Mouse (Mus musculus) stomach, embryonic 14.5 days (tissue): Measurements from ENCODE around the gene Cage1. TPM values are rescaled to one million over a fixed set of nuclear protein-coding genes. Genes with fewer than 3 reads are reported as not detected.

Source experiments
- ATAC-seq: fragments of 200-750 bp; cut with Nextera tagmentation; 2 replicates; pipeline ENCODE4 v1.8.0; 2017; ENCODE audit warnings: low read depth, moderate TSS enrichment; ENCODE audit not compliant: insufficient number of reproducible peaks, insufficient read depth, low FRiP score
- H3K27ac ChIP-seq: fragments of 300-500 bp; sonication (generic); 2 replicates; pipeline ENCODE4 v1.5.1; 2014; ENCODE audit warnings: mild to moderate bottlenecking, low read length, moderate library complexity, mixed read lengths
- H3K27me3 ChIP-seq: fragments of 300-500 bp; sonication (generic); 2 replicates; pipeline ENCODE4 v1.6.1; 2014; ENCODE audit warnings: low read length, control low read depth, mixed read lengths; ENCODE audit not compliant: control insufficient read depth, insufficient read depth
- H3K36me3 ChIP-seq: fragments of 300-500 bp; sonication (generic); 2 replicates; pipeline ENCODE4 v1.6.1; 2014; ENCODE audit warnings: mild to moderate bottlenecking, control low read depth, low read length, moderate library complexity, mixed read lengths; ENCODE audit not compliant: control insufficient read depth, insufficient read depth
- H3K4me1 ChIP-seq: fragments of 300-500 bp; sonication (generic); 2 replicates; pipeline ENCODE4 v1.6.1; 2014; ENCODE audit warnings: low read length, control low read depth, mixed read lengths; ENCODE audit not compliant: control insufficient read depth, insufficient read depth
- H3K4me2 ChIP-seq: fragments of 300-500 bp; sonication (generic); replicated peaks from 2 replicates; pipeline ENCODE4 v1.6.1; 2014; ENCODE audit warnings: low read depth, low read length, control low read depth
- H3K4me3 ChIP-seq: fragments of 300-500 bp; sonication (generic); 2 replicates; pipeline ENCODE4 v1.5.1; 2014; ENCODE audit warnings: low read depth, low read length, control low read depth
- H3K9ac ChIP-seq: fragments of 300-500 bp; sonication (generic); replicated peaks from 2 replicates; pipeline ENCODE4 v1.6.1; 2014; ENCODE audit warnings: low read depth, mild to moderate bottlenecking, control low read depth, low read length, moderate library complexity, mixed read lengths
- H3K9me3 ChIP-seq: fragments of 300-500 bp; sonication (generic); 2 replicates; pipeline ENCODE4 v1.6.1; 2016; ENCODE audit warnings: low read depth, low read length, control low read depth; ENCODE audit not compliant: control insufficient read depth
- WGBS: fragments of 180-500 bp; shearing (Covaris S2); extraction: QIAGEN DNeasy Blood & Tissue Kit; methylation state at CpG from one replicate; pipeline ENCODE4 v1.1.7; 2014; 5-methylcytosine and 5-hydroxymethylcytosine counted together
- polyA plus RNA-seq: library from polyadenylated mRNA; unstranded; fragments of >200 nt; fragmentation: Nextera tagmentation; extraction: Ambion mirVana; gene quantifications from 2 replicates; pipeline ENCODE4 v1.2.1, GENCODE M21; 2014

Cage1 gene
- polyA plus RNA-seq, 1 experiment from 2014 or later, result 1.1 TPM

DNA sequence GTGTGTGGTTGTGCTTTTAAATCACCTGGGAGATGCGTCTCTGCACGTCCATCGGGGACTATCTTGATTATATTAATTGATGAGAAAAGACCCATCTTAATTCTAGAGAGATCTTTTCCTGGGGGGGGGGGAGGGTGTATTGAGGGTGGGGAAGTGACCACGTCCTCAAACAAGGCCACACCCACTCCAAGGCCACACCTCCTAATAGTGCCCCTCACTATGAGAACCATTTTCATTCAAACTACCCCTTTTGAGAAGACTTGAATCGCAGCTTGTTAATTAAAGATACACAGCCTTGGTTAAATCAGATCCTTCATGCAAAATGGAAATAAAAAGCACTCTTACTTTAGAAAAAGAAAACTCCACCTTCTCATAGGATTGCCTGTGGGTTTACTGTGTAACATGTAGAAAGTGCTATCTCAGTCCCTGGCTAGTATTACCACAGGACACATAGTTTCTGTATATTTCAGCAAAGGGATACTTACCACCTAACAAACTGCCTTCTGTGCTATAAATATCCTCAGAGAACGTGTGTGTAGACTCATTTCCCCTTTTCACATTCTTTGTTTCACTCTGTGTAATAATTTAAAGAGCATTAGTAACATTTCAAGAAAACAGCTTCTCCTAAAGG, 9.1 kb downstream of the Cage1 start:
- H3K4me1 ChIP-seq, result no peaks in the 10 kb centered on the region
- H3K9me3 ChIP-seq, result no peaks in the 10 kb centered on the region
- WGBS, result 59% methylated on average over 6 of the region's 6 CpGs
- ATAC-seq, result no peak
- H3K9ac ChIP-seq, result no peak overlapping the region
- no peaks in the 10 kb centered on the region for H3K27me3 ChIP-seq
- H3K27ac ChIP-seq, result no peak overlapping the region
- H3K36me3 ChIP-seq, result no peaks in the 10 kb centered on the region
- H3K4me3 ChIP-seq, result no peak overlapping the region
- H3K4me2 ChIP-seq, result no peak overlapping the region

DNA sequence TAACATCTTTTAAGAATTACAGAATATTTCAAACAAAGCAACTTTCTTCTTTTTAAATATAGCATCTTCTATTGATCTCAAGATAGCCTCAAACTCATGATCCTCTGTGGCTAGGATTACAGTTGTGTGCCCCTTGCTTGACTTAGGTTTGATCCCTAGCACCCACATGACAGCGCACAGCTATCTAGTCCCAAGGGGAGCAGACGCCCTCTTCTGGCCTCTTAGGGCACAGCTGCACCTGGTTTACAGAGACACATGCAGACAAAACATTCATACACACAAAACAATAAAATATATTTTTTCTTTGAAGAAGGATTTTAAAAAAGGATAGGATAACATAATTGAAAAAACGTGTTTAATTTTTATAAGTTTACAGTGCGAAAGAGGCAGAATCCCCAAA, 11.0 kb downstream of the Cage1 start:
- WGBS, result 43% methylated on average over 4 of the region's 4 CpGs
- no peaks in the 10 kb centered on the region for H3K27me3 ChIP-seq

DNA sequence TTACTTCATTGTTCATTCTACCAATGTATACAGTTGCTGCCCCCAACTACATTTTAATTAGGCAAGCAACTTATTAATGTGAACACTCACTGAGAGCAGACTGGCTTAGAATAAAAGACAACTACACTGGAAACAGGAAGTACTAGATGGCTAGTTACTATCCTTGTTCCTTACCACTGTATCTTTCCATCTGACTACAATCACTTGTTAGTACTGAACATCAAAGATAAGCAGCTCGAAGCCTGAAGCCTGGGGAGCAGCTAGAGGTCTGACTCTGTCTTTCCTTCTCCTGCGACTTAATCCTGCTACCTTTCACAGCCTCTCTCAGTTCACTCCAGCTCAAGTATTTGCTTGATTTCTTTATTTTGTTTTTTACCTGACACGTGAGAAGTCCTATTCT, 18.1 kb downstream of the Cage1 start:
- H3K4me2 ChIP-seq, result no peak overlapping the region
- H3K27ac ChIP-seq, result no peak overlapping the region
- no peak overlapping the region for H3K4me3 ChIP-seq
- no peaks in the 10 kb centered on the region for H3K36me3 ChIP-seq
- ATAC-seq, result no peak
- no peaks in the 10 kb centered on the region for H3K9me3 ChIP-seq
- WGBS, result 69% methylated on average over 3 of the region's 3 CpGs
- no peak overlapping the region for H3K9ac ChIP-seq
- H3K4me1 ChIP-seq, result no peaks in the 10 kb centered on the region
- no peaks in the 10 kb centered on the region for H3K27me3 ChIP-seq

More for the DNA sequence above, 11.0 kb downstream of the Cage1 start:
- no peaks in the 10 kb centered on the region for H3K36me3 ChIP-seq
- no peak overlapping the region for H3K4me2 ChIP-seq
- no peak for ATAC-seq
- H3K9ac ChIP-seq, result no peak overlapping the region
- no peak overlapping the region for H3K27ac ChIP-seq
- H3K9me3 ChIP-seq, result no peaks in the 10 kb centered on the region
- no peak overlapping the region for H3K4me3 ChIP-seq
- no peaks in the 10 kb centered on the region for H3K4me1 ChIP-seq

DNA sequence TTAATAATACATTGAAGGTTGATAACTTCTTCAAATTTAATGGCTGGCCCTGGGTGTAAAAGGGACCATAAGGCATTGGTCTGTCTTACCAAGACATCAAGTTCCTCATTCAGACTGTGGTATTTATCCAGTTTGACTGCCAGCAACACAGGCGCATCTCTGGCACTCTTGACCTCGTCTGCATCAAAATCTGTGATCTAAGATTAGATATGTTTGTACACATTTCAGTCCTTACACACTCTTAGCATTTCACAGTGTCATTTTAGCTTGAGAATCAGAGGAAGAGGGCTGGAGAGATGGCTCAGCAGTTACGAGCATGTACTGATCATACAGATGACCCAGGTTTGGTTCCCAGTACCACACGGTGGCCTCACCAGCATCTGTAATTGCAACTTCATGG, 21.3 kb downstream of the Cage1 start:
- WGBS, result 87% methylated on average over 4 of the region's 4 CpGs
- H3K27me3 ChIP-seq, result no peaks in the 10 kb centered on the region
- no peak for ATAC-seq

DNA sequence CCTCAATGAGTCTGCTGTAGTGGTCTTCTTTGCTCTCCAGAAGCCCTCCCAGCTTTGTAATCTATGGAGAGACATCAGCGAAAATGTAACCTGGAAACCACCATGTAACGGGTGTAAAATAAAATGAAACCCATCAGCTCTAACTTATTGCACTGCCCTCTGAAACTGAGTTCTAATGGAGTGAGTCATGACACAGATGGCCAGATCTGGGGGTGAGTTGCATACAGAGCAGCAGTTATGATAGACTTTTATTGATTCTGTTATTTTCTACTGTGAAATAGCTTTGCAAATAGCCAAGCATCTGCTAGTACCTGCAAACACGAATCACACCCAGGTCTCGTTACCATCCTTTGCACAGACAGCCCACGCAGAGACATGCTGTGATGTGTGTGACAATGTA, 24.4 kb downstream of the Cage1 start:
- WGBS, result 88% methylated on average over 5 of the region's 5 CpGs
- no peak for ATAC-seq
- Histone ChIP-seq H3K27me3 (no peaks in the 10 kb centered on the region), H3K9me3 (no peaks in the 10 kb centered on the region), H3K36me3 (no peaks in the 10 kb centered on the region), H3K9ac (no peak overlapping the region), H3K4me2 (no peak overlapping the region), H3K27ac (no peak overlapping the region), H3K4me3 (no peak overlapping the region), H3K4me1 (no peaks in the 10 kb centered on the region)

More for the DNA sequence above, 21.3 kb downstream of the Cage1 start:
- no peaks in the 10 kb centered on the region for H3K4me1 ChIP-seq
- no peak overlapping the region for H3K4me3 ChIP-seq
- H3K9me3 ChIP-seq, result no peaks in the 10 kb centered on the region
- no peak overlapping the region for H3K4me2 ChIP-seq
- no peaks in the 10 kb centered on the region for H3K36me3 ChIP-seq
- no peak overlapping the region for H3K9ac ChIP-seq
- H3K27ac ChIP-seq, result no peak overlapping the region

DNA sequence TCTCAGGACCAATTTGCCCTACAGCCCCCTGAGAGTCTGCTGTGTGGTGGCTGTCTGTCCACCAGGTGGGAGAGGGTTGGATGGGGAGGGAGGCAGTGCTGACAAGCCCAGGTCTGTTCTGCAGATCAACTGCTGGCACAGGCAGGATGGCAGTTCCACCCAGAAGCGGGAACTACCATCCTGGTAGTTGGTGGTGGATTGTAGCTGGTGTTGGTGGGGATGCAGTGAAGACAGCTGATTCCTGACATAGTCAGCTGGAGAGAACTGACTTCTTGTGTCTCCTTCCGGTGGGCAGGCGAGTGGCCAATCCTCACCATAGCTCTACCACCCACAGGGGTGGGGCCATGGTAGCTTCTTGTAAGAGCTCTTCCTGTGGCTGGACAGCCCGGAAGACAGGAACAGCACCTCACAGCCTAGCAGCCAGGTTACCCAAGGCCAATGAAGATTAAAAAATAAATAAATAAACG, 26.4 kb downstream of the Cage1 start:
- Histone ChIP-seq H3K4me1 (no peaks in the 10 kb centered on the region), H3K4me3 (no peak overlapping the region), H3K4me2 (no peak overlapping the region), H3K9ac (no peak overlapping the region), H3K27ac (no peak overlapping the region), H3K9me3 (no peaks in the 10 kb centered on the region), H3K36me3 (no peaks in the 10 kb centered on the region), H3K27me3 (no peaks in the 10 kb centered on the region)
- ATAC-seq, result no peak
- WGBS, result 87% methylated on average over 5 of the region's 5 CpGs

DNA sequence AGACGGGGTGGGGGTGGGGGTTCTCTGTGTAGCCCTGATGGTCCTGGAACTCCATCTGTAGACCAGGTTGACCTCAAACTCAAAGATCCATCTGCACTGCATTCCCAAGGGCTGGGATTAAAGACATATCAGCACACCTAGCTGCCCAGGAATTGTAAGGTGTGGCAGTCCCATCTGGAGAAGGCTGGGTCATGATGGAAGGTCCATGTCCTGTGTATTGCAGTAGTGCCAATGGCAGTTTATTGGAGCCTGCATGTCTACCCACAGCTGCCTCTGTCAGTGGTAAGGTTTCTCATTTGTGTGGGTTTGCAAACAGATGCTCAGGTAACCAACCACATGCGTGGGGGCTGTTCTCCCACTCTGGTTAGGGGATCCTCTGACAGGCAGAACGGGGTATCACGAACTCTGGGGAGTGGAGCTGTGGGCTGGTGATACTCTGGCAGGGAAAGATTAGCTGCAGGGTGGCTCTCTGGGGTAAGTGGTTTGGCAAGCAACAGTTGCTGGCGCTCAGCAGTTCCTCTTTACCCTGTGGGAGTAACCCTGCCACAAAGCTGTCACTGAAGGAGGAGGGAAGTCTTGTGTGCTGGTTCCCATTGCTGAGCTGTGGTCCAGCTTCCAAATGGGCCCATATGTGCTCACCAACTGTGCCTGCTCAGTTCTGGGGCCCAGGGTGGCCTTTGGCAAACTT, 27.0 kb downstream of the Cage1 start:
- WGBS, result 84% methylated on average over 5 of the region's 5 CpGs
- no peak overlapping the region for H3K9ac ChIP-seq
- no peak overlapping the region for H3K27ac ChIP-seq
- H3K27me3 ChIP-seq, result no peaks in the 10 kb centered on the region
- no peaks in the 10 kb centered on the region for H3K4me1 ChIP-seq
- ATAC-seq, result no peak
- H3K4me2 ChIP-seq, result no peak overlapping the region
- no peaks in the 10 kb centered on the region for H3K9me3 ChIP-seq
- no peak overlapping the region for H3K4me3 ChIP-seq
- no peaks in the 10 kb centered on the region for H3K36me3 ChIP-seq

DNA sequence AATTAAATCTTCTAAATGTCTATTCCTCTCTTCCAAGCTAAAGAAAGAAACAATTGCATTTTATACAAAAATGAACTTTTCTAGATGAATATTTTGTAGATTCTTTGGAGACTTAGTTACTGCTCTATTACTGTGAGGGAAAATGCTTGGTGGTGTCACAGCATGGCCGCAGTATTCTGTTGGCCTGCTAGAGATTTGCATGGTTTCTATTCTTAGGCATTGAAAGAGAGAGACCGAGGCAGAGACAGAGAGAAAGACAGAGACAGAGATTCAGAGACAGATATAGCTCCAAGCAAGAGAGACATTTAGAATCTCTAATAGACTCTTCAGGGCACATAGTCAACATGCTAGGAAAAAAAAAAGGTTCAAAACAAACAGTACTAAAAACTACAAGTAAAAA, 28.9 kb downstream of the Cage1 start:
- Histone ChIP-seq H3K9me3 (no peaks in the 10 kb centered on the region), H3K4me2 (no peak overlapping the region), H3K27ac (no peak overlapping the region), H3K4me1 (no peaks in the 10 kb centered on the region), H3K36me3 (no peaks in the 10 kb centered on the region), H3K27me3 (no peaks in the 10 kb centered on the region), H3K4me3 (no peak overlapping the region), H3K9ac (no peak overlapping the region)
- ATAC-seq, result no peak
- 97% methylated on average over 2 of the region's 2 CpGs for WGBS
